Mouse (Mus musculus) cerebellum, adult 11 months (tissue): ENCODE data around the gene Tcf12.

Experiments
- DNase-seq: peaks from one replicate; pipeline ENCODE4 v3.0.0; 2022

Tcf12 gene

DNA sequence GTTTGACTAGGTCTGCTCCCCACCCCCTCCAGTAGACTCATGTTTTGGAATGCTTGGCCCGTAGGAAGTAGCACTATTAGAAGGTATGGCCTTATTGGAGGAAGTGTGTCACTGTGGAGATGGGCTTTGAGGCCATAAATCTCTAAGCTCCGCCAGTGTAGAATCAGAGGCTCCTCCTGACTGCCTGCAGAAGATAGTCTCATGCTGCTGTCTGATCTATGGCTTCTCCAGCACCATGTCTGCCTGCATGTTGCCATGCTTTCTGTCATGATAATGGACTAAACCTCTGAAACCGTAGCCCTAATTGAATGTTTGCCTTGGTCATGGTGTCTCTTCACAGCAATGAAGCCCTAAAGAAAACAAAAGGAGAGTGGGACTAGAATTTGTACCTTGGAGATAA is 26.7 kb downstream of the Tcf12 start:
- DNase-seq, result no peak

DNA sequence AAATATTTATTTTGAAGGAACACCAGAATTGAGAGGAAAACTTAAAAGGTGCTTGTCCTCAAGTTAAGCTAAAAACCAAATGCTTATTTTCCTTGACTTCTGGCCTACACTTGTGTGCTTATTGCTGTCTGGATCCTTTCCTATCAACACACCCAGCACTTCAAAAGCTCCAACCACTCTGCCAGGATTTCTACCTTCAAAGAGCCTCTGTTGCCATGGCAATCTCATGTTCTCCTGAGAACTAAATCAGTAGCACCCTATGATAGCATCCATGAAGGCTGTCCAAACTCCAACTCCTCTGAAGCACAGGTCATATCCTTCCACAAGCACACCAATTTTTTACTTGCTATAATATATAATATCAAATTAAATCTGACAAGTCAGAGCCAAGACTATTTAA is 27.5 kb downstream of the Tcf12 start:
- no peak for DNase-seq

DNA sequence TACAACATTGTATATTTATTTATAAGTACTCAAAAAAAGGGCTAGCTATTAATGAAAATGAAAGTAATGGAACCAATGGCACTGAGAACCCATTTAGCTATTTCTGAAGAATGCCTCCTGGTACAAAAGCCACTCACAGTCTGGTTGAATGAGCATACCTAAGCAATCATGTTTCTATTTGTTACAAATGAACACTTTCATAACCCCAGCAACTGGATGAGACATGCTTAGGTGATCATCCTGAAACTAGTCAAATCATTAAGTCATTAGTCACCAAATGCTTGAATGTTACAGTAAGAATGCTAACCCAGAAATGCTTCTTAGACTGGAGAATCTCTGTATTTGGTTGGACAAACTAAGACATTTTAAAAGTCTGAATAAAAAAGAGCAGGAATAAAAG is 35.5 kb downstream of the Tcf12 start:
- no peak for DNase-seq

DNA sequence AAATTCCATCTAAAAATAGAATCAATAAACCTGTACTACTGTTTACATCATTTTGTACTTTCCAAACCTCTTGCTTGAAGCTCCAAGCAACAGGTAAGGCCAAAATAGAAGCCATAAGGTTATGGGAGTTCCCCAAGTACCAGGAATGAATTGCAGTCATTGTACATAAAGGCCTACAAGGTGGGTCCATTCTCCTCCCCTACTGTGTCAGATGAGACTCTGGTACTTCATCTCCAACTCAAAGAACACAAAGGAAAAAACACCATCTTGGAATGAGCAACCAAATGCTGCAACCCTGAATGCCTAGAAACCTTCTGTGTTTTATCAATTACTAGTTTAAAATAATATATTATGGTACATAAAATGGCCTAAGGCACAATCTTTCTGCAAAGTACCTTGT is 45.5 kb downstream of the Tcf12 start:
- DNase-seq, result no peak

DNA sequence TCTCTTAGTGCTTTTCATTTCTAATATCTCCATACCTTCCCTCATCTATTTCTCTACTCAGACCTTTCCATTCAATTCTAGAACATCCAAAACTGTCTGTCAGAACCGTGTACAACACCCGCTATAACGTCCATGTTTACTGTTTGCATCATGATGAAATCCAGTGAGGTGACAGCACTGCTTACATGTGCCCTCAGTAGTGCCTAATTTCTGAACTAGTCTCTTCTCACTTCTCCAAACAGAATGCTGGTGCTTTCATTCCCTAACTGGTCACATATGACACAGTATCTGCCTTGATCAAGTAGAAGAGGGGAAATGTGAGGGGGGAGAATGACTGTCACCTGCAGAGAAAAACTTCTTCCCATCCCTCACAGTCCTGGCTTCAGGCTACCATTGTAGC is 58.5 kb downstream of the Tcf12 start:
- DNase-seq, result no peak

DNA sequence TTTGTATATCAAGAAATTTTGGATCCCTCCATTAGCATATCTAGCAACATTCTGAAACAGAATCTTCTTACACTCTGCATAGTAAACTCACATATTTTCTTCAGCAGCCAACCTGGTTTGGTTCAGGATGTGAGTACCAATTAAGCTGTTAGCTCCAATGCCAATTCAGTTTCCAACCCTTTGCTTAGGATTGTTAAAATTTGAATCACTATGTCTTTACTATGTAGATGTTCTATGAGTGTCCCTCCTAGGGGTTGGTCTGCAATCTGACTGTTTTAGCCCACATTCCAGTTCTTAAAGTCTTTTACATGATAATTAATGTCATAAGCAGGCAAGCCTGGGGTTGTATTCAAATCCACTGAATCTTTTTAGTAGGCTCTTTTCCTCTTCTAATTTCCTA is 71.5 kb downstream of the Tcf12 start:
- no peak for DNase-seq

DNA sequence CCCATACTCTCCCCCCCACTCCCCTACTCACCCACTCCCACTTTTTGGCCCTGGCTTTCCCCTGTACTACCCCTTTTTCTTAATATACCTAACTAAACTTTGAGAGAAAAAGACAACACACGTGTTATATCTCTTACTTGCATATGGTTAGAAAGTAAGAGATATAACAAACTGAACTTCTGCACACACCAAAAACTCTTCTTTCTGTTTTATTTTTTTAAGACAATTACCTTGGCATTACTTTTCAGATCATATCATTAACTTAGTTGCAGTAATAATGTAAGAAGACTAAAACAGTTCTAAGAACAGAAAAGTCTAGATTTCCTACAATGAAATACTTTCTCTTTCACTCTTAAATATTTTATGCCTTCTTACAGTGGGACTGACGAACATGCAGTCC is 72.3 kb downstream of the Tcf12 start:
- DNase-seq, result no peak

DNA sequence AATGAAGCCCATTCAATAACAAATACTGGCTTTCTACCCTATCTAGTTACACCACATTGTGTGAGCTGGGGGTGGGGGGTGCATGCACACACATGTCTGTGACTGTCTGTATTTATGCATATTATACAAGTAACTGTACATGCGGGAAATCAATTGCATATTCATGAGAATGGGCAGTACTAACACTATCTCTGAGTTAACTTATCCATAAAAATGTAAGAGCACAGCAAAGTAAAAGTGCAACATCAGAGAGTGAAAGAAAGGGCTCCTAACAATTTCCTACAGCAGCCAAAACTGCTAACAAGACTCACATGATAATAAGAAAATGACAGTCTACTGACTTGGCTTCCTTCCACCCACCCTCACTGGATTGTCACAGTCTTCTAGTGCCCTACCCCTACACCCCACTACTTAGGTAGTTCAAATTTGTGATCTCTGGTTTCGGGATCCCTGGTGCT is 74.6 kb downstream of the Tcf12 start:
- DNase-seq, result no peak

DNA sequence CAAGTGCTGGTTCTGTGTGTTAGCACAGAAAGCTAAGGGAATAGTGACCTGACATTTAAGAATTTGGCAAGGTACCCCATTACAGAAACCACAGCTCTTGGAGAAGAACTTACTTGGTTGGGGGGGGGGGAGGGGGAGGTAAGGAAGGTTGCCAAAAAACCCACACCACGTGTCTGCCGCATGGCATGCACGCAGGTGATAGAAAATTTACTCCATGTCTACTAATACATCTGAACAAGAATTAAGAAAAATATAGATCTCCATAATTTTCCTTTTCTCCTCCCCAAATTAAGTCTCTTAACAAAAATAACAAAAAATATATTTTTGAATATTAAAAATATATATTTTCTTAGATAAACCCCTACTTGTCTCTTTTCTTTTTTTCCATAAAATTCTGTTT is 75.4 kb downstream of the Tcf12 start:
- no peak for DNase-seq

DNA sequence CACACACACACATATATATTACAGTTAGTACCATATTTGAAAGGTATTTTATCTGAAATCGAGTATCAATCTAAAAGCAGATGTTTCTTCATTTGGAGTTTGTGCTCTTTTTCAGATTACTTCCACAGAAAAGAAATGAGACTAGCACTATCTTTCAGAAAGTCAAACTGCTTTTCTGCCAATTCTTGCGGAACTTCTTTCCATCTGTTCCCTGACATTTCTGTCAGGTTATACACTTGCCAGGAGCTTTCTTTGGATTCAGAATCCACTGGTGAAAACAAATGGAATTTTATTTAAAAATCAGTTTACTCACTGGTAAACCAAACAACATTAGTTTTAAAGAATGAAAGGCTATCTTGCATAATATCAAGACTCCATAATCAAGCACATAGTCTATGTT is 78.4 kb downstream of the Tcf12 start:
- DNase-seq, result no peak

DNA sequence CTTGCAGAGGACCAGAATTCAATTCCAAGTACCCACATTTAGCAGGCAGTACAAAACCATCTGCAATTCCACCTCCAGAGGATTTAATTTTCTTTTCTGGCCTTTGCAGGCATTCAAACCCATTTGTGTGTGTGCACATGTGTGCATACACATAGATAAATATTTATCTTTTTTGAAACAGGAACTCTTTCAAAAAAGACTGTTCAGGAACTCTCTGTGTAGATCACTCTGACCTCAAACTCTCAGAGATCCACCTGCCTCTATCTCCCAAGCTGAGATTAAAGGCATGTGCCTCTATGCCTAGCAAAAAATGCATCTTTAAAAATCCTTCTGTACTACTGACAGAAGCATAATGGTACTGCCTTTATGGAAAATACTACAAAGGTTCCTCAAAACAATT is 81.4 kb downstream of the Tcf12 start:
- no peak for DNase-seq

DNA sequence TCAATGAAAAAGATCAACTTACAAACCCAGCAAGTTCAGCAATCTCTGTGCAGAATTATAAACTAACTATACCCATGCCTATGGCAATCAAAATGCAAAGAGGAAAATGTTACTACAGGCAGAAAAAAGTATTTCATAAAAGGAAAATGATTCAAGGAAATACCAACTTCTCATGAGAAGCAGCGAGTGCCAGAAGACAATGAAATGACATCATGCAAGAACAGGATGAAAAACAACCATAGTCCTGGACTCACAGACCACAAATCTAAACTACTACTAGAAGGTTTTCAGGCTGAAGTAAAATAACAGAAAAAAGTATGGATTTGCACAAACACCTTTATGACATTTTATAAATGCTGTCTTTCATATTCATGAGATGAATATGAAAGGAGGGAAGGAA is 82.1 kb downstream of the Tcf12 start:
- DNase-seq, result no peak

DNA sequence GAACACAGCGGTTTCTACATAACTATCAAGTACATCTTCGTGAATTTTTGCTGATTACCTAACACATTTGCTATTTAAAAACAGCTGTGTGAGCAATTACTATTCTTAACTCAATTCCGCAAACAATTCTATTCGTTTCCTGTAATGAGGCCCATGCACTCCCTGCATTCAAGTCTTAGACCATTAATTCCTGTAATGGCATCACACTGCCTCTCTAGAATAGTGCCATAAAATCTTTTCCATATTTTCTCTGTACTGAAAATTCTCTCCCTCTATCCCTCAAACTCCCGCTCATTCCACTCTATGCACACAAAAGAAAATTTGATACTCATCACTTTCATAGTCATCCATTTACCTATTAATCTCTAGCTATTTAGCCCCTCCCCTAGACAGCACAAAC is 88.4 kb downstream of the Tcf12 start:
- no peak for DNase-seq

DNA sequence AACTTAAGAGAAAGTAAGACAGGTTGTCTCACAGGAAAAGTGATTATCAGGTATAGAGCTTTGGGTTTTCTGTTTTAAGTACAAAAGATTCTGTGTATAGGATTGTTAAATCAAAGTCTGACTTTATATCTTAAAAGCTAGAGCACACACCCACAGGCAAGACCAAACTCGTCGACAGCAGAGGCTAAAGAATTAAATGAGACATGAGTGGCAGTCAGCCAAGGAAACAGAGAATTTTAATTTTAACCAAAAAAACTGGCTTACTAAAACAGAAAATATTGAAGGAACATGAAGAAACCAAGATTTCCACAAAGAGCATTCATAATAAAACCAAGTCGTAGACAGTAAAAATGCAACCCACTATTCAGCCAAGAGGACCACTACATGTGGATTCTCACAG is 90.2 kb downstream of the Tcf12 start:
- DNase-seq, result no peak

DNA sequence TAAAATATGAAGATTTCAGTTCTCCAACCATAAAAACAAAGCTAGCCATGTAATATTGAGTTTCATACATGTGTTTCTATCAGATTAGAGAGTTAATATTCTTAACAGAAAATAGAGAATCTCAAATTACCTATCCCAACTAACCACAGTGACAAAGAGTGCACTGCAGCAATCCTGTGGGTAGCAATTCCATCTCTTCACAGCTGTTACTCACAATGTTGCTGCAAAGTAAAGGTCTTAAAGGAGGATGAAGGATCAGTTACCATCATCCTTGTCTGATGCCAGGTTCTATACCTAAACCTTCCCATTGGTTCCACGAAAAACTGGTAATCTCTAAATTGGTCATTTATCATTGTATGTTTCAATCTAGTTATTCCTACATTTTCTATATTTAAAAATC is 95.7 kb downstream of the Tcf12 start:
- DNase-seq, result no peak

DNA sequence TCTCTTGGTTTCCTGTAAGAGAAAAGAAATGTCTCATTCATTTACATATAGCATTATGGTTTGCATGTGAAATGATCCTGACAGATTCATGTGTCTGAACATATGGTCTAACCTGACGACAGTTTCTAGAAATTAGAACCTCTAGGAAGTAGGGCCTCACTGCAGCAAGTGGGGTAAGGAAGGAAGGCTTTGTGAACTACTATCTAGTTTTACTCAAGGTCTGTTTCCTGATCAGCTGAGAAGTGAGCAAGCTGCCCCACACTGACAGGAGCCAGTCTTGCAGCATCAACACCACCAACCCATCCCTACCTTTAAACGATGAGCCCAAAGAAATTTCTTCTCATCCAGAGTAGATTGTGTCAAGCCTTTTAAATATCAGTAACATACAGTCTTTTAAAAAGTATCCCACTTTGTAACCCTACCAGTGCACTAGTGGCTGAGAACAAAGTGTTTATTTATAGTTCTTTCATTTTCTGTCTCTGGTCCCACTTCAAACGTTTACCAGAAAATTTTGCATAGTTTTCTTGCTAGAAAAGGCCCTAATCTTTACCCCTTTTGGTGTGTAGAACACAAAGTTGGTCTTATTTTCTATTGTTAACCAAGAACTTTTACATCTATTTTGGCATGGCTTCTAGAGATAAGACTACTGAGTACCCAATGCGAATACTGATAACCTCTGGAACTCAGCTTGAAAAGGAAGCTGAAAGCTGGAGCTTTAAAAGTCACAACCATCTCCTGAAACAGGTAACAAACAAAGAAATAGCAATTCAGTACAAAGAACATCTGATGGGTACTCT is 96.9 kb downstream of the Tcf12 start:
- no peak for DNase-seq

DNA sequence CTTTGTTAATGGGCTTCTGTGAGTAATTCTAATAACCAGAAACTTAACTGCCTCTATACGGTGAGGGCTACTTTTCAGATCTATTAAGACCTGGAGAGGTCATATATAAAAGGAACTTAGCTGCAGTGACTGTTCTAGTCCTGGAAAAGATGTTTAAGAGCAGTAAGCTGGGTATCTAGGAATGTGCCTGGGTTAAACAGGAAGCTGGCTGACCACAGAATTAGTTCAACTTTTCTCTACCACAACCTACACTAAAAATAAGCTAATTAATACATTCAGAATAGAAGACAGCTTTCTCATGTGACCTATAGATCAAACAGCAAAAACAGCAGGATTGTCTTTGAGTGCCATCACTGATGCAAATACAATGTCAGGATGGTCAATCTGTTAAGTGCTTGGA is 98.1 kb downstream of the Tcf12 start:
- no peak for DNase-seq

DNA sequence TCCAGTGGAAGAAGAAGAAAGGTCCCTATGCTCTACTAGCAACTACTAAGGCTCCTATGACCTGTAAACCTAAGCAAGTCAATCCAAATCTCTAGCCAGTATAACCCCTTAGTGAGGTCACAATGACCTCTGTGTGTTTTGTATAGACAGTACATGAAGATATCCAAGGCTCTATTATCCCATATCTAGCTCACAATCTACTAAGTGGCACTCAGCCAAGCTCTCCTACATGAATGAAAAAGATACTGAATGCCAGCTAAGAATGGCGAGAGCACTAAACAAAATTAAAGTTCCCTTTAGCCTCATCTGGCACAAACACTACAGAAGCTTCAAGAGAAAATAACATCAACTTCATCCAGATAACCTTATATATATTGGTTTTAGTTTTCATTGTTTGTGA is 103.0 kb downstream of the Tcf12 start:
- no peak for DNase-seq

DNA sequence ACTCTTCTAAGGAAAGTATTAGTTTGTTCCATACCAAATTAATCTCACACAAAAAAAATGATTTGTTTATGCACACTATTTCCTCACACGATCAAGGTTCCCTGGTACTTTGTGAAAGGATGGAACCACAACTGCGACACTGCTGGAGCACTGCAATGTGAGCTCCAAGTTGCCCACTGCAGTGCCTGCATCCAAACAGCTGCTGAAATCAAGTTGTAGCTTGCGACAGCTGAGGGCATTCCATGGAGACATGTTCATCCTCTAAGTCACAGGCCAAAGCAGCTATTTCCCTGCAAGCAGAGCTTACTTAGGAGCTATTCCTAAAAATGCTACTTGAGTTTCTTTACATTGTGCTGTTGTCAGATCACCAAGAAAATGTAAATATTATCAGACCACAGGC is 120.5 kb downstream of the Tcf12 start:
- DNase-seq, result no peak

DNA sequence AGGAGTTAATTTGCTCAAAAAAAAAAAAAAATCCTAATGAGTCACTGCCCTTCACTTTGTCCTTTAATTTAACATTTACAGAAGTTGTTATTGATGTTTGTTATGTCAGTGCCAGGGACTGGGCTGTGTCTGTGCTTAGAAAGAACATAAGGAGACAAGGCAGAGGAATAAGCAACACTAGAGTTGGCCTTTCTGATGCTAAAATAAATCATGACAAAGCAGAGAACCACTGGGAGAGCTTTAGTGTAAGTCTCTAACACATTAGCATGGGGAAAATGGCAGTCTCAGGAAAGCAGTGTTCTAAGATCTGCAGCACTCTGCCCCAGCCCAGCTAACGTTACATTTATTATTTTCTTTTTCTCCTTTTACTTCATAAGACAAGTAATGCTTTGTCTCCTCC is 121.3 kb downstream of the Tcf12 start:
- DNase-seq, result no peak

DNA sequence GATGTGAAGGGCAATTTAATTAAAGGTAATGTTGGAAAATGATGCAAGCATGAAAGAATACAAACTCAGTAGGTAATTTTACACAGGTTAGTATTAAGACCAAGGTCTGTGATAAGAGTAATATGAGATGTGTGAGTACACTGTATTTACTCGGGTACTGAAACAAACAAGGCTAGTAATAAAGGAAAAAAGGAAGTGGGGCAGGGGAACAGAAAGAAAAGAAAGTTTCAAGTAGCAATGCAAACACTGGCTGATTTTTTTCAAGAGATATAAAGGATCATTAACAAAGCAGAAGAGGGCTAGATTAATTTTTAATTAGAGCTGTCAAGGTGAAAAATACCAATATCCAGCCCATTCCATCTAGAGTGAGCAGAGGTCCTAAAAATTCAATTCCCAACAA is 122.0 kb downstream of the Tcf12 start:
- DNase-seq, result no peak

DNA sequence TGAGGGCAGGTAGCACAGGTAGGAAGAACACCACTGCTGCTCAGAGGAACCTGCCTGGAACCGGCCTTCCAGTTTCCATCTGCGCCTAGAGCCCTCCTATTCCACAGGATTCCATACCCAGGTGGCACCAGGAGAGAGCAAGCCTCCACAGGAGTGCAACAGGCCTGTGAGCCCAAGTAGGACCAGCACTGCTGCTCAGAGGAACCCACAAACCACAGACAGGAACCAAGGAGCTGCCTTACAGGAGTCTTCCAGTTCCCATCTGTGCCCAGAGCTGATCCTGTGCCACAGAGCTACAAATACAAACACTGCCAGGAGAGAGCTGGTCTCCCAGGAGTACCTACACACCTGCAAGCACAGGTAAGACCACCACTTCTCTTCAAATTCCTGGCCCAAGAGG is 125.0 kb downstream of the Tcf12 start:
- DNase-seq, result no peak

DNA sequence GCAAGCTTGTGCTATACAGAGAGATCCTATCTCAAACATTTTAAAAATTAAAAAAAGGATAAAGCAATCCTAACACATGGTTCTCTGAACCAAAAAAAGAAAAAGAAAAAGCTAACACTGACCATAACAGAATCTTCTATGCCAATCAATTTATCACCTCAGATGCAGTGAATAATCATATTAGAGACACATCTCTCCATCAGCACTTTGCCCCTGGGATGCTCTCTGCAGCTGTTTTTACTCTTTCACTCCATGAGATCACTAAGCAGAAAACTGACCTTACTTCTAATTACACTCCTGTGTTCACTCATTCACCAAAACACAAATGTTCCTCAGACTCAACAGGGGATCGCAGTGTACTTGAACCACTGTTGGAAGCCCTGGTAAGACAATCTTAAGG is 128.8 kb downstream of the Tcf12 start:
- no peak for DNase-seq

DNA sequence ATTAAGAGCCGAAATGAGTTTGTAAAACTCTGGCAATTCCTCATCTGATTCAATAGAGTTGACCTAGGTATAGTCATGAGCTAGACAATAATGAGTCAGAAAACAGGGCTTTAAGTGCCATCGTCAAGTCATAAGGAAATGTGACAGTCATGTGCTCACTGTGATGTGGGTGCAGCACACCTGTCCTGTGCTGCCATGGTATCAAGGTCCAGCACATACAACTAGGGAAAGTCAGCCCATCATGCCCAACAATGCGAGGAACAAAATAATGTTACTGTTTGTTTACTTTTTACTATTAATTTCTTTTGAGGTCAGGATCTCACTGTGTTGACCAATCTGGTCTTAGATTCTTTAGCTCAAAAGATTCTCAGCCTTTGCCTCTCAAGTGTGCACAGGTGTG is 130.6 kb downstream of the Tcf12 start:
- DNase-seq, result no peak

DNA sequence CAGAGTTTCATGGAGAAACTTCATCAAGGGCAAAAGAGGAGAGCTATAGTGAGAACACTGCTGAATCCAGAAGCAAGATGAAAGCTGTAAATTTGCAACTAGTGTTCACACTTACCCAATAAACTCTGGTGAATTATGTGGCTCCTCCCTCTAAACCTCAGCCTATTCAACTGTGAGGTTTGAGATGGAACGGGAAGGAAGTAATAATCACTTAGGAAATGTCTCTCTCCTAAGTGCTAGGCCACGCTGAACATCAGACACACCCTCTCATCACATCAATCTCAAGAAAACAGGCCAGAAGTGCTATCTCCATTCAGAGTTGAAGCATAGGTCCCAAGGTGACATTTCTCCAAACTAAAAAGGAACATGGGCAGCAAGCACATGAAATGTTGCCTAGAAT is 131.1 kb downstream of the Tcf12 start:
- no peak for DNase-seq

DNA sequence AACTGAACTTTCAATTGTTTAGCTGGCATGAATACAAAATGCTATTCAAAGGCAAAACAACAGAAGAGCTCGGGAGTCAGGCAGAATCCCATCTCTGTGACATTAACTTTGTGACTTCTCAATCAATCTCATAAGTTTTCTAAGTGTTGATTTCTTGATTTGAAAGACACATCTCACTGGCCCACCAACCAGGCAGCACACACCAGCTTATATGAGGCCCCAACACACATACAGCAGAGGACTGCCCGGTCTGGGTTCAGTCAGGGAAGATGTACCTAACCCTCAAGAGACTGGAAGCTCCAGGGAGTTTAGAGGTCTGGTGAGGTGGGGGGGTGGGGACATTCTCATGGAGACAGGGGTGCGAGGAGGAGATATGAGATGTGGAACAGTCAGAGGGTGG is 132.8 kb downstream of the Tcf12 start:
- DNase-seq, result no peak
